ENCODE assay signal across 9 mouse cellular contexts in the genomic region with DNA sequence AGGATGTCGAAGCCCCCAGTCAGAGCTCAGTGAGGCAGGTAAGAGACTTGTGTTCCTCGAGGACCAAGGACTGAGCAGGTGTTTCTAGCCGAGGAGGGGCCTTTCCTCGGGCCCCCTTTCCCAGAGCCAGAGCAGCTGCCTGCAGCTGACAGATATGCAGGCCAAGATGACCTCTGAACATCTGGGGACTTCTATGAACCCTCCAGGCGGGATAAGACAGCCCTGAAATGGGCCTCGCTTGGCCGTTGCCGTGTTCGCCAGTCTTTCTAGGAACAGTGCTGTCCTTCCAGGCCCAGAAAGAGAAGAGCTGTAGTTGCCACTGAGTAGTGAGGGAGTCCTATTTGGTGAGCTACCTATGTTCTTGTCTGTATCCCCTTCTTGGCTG.
DNase-seq lines count a peak whose midpoint lies in the region; TF ChIP-seq lines count a peak whose summit lies in the region.
"Had no signal": no experiment of that assay in that cellular context is flagged by ENCODE, and none has a peak within 500 bp of the region (broad histone marks: within the 10 kb centered on the region; RNA-seq: fewer than 3 reads in every experiment).

No protein-coding gene starts in this region.

- no peak overlapping the region for H3K9ac ChIP-seq in heart, adult 2 months (ENCODE audit: low read depth, low read length)
- H3K9ac ChIP-seq in liver, adult 2 months (ENCODE audit: low read depth, low read length) = no peak overlapping the region

- no peak for TF ChIP-seq EP300 in heart, adult 2 months (IDR thresholded peaks at IDR 0.05; ENCODE audit: insufficient read depth, low read depth, low read length)

- no peaks in the 10 kb centered on the region for H3K27me3 ChIP-seq in heart, adult 2 months (ENCODE audit: control insufficient read depth, insufficient read depth, low read length)
- H3K27me3 ChIP-seq in liver, adult 2 months (ENCODE audit: control insufficient read depth, insufficient read depth, low read length) = no peaks in the 10 kb centered on the region

- no peaks in the 10 kb centered on the region; the same call in 1 of the 2 replicates for H3K79me2 ChIP-seq in heart, adult 2 months (replicated peaks; ENCODE audit: control insufficient read depth, insufficient read depth, low read length)
- H3K79me2 ChIP-seq in liver, adult 2 months (ENCODE audit: control insufficient read depth, insufficient read depth, low read length) = peaks cover 9% of the 10 kb centered on the region

- 38% methylated on average over 9 of the region's 9 CpGs for WGBS in heart, adult 2 months
- WGBS in liver, adult 2 months = 41% methylated on average over 9 of the region's 9 CpGs

- intact Hi-C loops in heart, adult 2 months (cut with DNase I) = loop anchor here (5.0 kb wide), 1 partner anchor 217 kb away; no protein-coding TSS in a partner anchor
- intact Hi-C loops in heart, postnatal 25 days (cut with DNase I) = loop anchor here (10.0 kb wide), 1 partner anchor 219 kb away; no protein-coding TSS in a partner anchor

- peak overlapping the region; percentile 89 for H3K27ac ChIP-seq in heart, adult 2 months
- H3K27ac ChIP-seq in layer of hippocampus, adult 2 months = peak overlapping the region; percentile 63
- peak overlapping the region; percentile 93 for H3K27ac ChIP-seq in liver, adult 2 months (replicated peaks; ENCODE audit: insufficient read depth, low read depth, low read length)

- DNase-seq in heart, adult 2 months = peak; percentile 55 to 68
- DNase-seq in heart, postnatal 25 days (ENCODE audit: low spot score) = no peak
- no peak for DNase-seq in layer of hippocampus, adult 2 months (ENCODE audit: low spot score in 2 of 2)
- no peak for DNase-seq in layer of hippocampus, adult 8-10 months (ENCODE audit: low spot score in 2 of 2)
- peak; percentile 34 for DNase-seq in c-Kit-positive CD71-positive TER-119-negative erythroid progenitor cells, embryonic 14.5 days (ENCODE audit: low read depth)
- no peak for DNase-seq in liver, adult 2 months (ENCODE audit: extremely low read depth, low read depth, low spot score)
- no peak for DNase-seq in cerebellum, adult 11-12 months
- no peak for DNase-seq in retina, embryonic 14.5 days (ENCODE audit: low spot score)
- DNase-seq: thymus, postnatal 14 days had no signal

- peaks cover 70% of the 10 kb centered on the region for H3K4me1 ChIP-seq in heart, adult 2 months (ENCODE audit: control insufficient read depth, insufficient read depth, low read length)
- peaks cover 64% of the 10 kb centered on the region for H3K4me1 ChIP-seq in liver, adult 2 months (ENCODE audit: control insufficient read depth, insufficient read depth, low read length)

- TF ChIP-seq CTCF in heart, adult 2 months (IDR thresholded peaks at IDR 0.05) = no peak
- TF ChIP-seq CTCF in layer of hippocampus, adult 2 months (conservative IDR thresholded peaks at IDR 0.05) = no peak
- TF ChIP-seq CTCF in liver, adult 2 months (IDR thresholded peaks at IDR 0.05; ENCODE audit: low read depth, low read length) = no peak

- H3K36me3 ChIP-seq in heart, adult 2 months (ENCODE audit: control insufficient read depth, insufficient read depth, low read length) = peaks cover 18% of the 10 kb centered on the region
- H3K36me3 ChIP-seq in liver, adult 2 months (ENCODE audit: control insufficient read depth, insufficient read depth, low read length) = no peaks in the 10 kb centered on the region

- no peak overlapping the region for H3K4me3 ChIP-seq in heart, adult 2 months
- H3K4me3 ChIP-seq in layer of hippocampus, adult 2 months = no peak overlapping the region
- no peak overlapping the region for H3K4me3 ChIP-seq in liver, adult 2 months (ENCODE audit: insufficient read depth, low read depth, low read length)

- TF ChIP-seq POLR2A in heart, adult 2 months (IDR thresholded peaks at IDR 0.05; ENCODE audit: insufficient read depth, low read depth, low read length) = no peak
- TF ChIP-seq POLR2A in liver, adult 2 months (IDR thresholded peaks at IDR 0.05; ENCODE audit: extremely low read depth, insufficient read depth, low read length) = no peak

Comparison
In these comparisons a context has a peak if more than half of its experiments do, and no peak if none do; other contexts are left out.
1. DNase-seq: peak in heart, adult 2 months (2 of 2) and c-Kit-positive CD71-positive TER-119-negative erythroid progenitor cells, embryonic 14.5 days (single experiment); none in heart, postnatal 25 days (single experiment), layer of hippocampus, adult 2 months (0 of 2), layer of hippocampus, adult 8-10 months (0 of 2), liver, adult 2 months (single experiment), cerebellum, adult 11-12 months (single experiment) and retina, embryonic 14.5 days (single experiment).
2. Peak in every context shown above with its lines, with median percentiles within 50 percentile points of each other: H3K27ac ChIP-seq.